Mouse (Mus musculus): ENCODE results near the gene Nek4.

- TF ChIP-seq POLR2A (IDR thresholded peaks at IDR 0.05; ENCODE audit: borderline replicate concordance, low read depth, low read length) (no peak), CTCF (IDR thresholded peaks at IDR 0.05; ENCODE audit: low read depth, low read length) (no peak)
Observed at GRCm38 (mm10) chr14:30949986-30950385, 1.2 kb upstream of the Nek4 start.
